Mouse (Mus musculus) small intestine, adult 2 months (tissue): Measurements from ENCODE around the gene Tmem258.

Experiments
- CTCF ChIP-seq: fragments of 200-500 bp; IDR thresholded peaks from 2 replicates; pipeline ENCODE4 v1.5.1; 2012; ENCODE audit warnings: low read depth, mild to moderate bottlenecking, control low read depth, inconsistent platforms, low read length, moderate library complexity, mixed read lengths; ENCODE audit not compliant: insufficient replicate concordance, insufficient read length; ENCODE audit errors: extremely low read depth
- POLR2A ChIP-seq: fragments of 200-500 bp; IDR thresholded peaks from 2 replicates; pipeline ENCODE4 v1.6.1; 2012; ENCODE audit warnings: low read depth, mild to moderate bottlenecking, control low read depth, inconsistent platforms, low read length, moderate library complexity

GRCm38 (mm10) chr19:10184096-10184495 lies 19.7 kb upstream of the Tmem258 start:
- no peak for TF ChIP-seq CTCF
- TF ChIP-seq POLR2A = no peak
